Mouse (Mus musculus): ENCODE measurements at regions not wholly inside any gene's neighbourhood (a gene's known extent, or its start where the extent isn't known, plus 50 kb on each side); places are given as distances from the start of the nearest gene placed in this dataset.

DNA sequence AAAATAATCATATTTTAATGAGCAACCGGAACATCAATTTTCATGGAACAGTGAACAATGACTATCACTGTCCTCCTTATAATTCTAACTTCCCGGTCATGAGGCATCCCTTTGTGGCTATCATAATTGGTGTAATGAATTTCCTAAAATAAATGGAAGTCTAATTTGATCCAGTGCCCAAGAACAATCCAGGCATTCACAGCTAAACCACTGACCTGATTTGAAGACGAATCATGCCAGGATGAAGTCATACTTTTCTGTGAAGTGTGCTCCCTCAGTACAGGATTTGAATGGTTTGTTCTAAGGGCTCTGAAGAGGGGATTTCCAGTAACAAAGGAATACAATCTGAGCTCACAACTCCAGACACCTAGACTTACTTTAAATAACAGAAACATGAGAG, 614.5 kb upstream of the Adamts5 start:
- DNase-seq = no peak

DNA sequence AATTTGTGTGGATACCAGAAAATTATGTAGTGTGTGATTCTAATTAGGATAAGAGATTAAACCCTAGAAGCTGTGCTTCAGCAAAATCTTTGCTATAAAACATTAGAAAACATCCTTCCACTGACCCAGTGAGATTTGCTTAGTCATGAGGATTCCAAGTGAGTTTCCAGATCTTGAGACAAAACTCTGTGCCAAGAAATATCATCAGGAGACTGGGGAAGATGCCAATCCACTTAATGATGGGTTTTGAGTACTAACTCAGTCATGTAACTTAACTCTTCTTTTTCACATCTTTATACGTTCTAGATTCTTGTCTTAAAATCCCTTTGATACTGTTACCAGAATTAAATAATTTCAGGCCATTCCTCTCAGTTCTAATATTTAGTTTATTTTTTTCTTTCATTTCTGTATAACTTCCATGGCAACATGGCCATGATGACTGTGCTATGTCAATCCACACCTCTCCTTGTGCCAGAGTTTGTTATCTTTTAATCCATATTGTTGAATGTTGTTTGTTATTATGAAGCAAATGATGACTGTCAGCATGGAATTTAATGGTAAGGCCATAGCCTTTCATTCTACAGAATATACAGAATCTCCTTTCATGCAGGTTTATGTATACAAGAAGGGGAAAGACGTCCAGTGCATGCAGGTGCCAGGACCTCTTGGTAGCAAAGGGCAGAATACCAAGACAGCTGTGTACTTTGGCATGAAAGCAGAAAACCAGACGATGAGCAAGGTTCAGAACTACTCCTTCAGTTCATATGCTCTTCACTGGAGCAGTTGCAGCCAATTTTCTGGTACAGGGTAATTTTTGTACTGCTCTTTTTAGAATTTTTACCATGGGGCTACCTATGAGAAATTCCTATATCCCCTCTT, 599.7 kb upstream of the Adamts5 start:
- DNase-seq = peak; percentile 27 to 30

DNA sequence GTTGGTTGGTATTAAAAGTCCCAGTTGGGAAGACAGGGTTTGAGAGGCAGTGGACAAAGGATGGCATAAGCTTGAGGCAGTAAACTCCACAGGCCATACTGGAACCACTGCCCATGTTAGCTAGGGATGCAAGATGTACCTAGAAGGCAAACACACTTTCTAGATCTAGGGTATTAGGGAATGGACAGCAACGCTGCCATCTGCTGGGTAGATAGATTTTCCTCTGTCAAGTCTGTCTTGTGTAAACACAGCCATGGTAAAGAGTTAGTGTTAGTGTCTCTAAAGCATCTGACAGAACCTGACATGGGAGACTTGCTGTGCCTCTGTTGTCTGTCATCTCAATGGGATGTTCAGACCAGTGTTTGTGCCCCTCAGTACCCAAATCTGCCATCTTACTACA, 573.5 kb upstream of the Adamts5 start:
- DNase-seq = peak in 1 of 2 experiments; percentile 31

DNA sequence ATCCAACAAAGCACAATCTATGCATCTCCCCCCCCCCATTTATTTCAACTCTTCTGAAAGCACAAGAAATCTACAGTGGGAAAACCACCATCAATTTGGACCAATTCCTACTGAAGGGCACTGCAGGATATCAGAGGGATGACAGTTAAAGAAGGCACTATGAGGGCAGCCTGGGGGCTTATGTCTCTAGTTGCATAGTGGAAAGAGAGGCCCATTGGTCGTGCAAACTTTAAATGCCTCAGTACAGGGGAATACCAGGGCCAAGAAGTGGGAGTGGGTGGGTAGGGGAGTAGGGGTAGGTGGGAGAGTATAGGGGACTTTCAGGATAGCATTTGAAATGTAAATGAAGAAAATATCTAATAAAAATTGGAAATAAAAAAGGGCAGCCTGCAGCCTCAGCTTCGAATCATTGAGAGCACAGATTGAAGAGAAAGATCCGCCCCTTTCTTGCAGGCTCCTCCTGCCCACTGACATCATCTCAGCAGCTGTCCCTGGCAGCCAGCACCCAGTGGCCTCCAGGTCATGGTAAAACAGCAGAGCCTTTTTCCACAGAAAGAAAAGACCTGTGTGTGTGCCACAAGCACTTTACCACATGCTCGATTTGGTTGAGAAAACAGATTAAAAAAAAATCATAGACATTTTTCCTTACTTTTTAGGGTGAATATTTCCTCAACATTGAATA, 571.6 kb upstream of the Adamts5 start:
- no peak for DNase-seq

DNA sequence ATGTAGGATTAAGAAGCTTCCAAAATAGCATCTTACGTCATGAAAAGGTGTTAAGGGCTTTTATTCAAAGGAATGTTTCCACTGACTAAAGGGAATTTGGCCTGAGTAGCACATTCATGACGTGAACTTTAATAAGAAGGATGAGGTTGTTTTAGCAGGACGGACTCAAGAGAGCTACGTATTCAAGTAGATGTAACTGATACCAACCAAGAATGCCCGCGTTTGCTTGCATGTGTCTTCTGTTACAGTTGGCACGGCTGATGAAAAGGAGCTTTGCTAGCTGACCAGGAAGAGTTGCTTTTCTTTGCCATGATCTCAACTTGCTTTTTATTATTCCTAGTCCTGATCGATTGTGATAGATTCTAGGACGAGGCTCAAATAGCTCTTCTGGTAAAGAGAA, 559.4 kb upstream of the Adamts5 start:
- no peak for DNase-seq

DNA sequence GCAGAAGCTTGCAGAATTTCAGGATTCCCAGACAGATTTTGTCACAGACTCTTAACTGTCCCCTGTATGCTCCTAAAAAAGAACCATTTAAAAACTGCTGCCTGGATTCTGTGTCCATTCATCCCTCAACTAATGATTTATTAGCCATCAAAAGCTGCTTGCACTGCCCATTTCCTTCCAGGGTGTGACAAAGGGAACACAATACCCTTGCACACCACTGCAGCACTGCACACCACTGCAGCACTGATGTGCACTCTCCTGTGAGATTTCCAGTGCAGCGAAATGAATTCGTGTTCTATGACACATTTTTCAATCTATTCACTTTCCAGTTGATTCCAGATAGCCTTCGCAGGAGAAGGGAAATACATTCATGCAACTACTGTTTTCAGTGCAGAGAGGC, 555.0 kb upstream of the Adamts5 start:
- DNase-seq = no peak

DNA sequence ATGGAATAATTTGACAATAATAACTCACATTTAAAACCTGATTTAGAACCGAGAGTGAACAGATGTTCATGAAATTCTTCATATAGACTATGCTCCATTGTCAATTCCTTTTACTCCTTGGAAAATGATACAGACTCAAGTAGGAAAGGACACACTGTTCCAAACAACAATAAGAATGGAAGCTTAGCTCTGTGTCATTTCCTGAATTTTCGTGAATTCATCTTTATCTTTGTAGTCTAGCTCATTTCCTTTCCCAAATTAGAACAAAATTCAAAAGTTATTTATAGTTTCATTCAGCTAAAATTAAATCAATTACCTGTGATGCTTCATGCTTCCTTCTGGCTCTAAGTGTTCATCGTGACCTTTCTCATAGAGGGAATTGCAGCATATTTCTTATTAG, 553.2 kb upstream of the Adamts5 start:
- DNase-seq = no peak

DNA sequence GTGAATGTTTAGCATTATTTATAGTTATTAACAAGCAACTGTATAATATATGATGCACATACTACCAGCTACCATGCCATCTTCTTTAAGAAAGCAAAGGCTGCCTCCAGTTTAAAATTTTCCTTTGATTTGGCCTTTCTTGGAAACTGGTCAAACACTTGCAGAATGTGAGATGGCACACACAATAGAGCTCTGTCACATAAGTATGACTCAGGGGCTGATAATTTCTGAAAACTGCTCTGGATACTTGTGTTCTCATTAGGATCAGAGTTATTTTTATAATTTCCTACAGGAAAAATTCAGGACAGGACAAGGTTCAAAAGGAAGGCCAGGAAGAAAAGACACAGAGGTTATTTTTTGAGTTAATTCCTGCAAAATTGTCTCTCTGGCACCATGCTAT, 552.4 kb upstream of the Adamts5 start:
- peak in 1 of 2 experiments; percentile 18 for DNase-seq

DNA sequence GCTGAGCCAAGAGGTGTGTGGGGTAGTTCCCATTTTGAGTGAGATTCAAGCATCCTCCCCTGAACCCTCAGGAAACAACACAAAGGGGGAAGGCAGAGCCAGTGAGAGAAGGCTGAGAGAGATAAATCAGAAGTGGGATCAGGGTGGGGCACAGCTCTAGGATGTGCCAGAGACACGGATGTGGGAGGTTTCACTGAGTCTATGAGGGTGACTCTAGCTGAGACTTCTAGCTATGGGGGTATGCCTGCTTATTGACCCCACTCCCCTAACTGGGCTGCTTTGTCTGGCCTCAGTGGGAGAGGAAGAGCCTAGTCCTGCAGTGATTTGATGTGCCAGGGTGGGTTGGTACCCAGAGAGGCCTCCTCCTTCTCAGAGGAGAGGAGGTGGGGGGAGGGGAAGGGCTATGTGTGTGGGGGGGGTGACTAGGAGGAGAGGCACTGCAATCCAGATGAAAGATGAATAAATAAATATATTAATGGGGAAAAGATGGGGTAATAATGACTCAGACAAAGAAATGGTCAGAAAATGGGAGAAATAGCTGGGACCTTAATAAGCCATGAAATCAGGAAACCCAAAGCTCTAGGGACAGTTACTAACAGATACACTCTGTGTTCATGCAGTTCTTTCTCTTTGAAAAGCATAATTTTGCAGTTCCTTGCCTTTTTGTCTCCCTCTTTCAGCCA, 547.0 kb upstream of the Adamts5 start:
- no peak for DNase-seq

DNA sequence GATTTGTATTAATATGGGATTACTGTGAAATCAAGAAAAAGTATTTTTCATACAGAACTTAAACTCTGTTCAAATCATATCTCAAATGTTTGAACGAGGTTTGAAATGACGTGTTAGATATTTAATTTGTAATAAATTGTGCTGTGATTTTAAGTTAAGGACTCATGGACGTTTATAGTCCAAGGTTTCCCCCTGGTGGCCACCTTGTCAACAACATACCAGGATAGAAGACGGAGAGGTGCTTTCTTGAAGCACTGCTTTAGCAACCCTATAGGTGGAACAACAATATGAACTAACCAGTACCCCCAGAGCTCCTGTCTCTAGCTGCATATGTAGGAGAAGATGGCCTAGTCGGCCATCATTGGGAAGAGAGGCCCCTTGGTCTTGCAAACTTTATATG, 517.8 kb upstream of the Adamts5 start:
- peak; percentile 42 to 83 for DNase-seq

DNA sequence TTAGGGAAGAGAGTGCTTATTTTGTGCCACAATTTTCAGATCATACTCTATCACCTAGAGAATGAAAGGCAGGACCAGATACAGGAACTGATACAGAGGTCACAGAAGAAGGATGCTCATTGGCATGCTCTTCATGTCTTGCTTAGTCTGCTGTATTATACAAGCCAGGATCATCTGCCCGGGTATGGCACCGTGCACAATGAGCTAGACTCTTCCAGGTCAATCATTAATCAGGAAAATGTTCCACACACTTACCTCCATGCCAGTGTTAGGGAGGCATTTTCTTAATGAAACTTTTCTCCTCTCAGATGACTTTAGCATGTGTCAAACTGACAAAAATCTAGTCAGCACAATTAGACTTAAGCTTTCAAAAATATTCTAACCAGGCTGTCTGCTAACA, 502.7 kb upstream of the Adamts5 start:
- peak; percentile 30 to 41 for DNase-seq

DNA sequence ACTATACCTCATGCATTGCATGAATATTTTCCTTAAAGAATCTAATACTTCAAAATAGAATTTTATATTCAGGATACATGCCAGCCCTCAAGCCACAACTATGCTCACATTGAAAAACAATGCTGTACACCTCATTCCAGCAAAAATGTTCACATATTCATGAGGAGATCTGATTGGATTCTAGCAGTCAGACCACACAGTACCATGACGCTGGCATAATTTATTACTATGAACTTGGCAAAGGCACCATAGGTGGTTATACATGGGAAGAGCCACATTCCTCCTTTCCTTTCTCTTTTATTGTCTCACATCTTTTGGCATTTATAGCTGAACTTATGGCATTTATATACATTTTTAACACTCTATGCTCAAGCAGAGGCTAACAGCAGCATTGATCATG, 499.8 kb upstream of the Adamts5 start:
- no peak for DNase-seq

DNA sequence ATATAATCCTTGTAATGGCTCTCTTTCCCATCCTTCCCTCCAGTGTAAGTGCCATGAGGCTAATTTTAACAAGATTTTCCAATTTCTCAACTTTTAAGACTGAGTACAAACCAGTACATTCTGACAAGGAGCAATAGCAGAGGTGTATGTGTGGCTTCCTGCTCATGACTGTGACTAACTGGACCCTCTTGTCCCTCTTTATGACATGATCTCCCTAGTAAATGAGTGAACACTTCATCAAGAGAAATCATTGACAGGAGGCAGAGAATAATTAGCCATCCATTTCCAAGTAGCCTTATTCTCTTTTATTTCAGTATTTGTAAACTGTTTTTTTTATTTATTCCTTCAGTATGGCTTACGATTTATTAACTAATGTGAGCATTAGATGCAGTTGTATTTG, 497.7 kb upstream of the Adamts5 start:
- DNase-seq = peak; percentile 24 to 29

DNA sequence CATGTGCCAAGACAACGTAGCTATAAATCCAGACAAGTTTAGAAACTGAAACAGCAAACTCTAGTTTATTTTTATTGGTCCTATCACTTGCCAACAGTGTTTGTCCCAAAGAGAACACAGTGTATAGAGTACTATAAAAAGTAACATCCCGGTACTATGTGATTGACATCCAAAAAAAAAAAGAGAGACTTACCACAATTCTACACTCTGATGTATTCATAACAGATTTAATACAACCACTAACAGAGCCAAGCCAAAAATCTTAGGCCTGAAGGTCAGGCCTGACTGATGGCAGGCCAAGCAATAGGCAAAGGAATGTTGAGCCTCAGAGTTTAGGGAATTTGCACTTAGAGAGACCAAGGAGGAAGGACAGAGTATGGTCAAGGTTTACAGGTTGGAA, 495.9 kb upstream of the Adamts5 start:
- DNase-seq = no peak

DNA sequence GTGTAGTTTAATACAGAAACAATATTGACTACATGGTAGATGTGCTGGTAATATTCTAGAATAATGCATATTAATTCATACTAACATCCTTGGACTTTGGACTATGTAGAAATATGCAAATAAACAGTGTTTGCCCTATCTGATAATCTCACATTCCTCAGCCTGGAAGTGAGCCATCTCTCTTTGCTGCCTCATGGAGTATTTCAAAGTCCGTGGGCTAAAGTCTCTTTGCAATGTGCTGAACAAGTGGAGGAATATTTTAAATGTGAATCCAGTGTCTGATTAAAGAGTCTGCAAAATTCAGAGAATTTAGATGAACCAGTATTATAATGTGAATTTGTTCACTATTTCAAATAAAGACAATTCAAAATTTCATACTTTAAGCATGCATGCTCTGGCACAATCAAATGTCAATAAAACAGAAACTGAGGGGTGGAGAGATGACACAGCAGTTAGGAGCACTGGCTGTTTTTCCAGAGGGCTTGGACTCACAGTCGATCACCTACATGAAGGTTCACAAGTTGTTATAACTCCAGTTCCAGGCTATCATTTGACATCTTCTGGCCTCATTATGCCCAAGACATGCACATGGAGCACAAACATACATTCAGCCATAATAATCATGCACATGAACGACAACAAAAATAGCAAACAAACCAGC, 487.6 kb upstream of the Adamts5 start:
- DNase-seq = peak; percentile 67 to 72

DNA sequence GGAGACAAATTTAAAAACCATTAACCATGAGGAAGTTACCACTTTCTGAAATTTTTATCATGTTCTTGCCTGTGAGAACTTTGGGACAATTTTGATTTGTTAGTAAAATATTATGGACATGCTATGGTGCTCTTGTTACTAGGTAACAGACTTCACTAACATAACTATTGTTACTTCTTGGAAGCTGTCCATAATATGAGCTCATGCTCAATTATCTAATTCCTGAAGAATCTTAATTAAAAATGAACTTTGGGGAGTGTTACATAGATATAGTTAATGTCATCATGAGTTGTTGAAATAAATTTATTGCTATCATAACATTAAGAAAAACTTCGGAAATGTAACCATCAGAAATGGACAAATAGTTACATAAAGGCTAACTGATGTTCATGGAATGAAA, 486.5 kb upstream of the Adamts5 start:
- DNase-seq = no peak

DNA sequence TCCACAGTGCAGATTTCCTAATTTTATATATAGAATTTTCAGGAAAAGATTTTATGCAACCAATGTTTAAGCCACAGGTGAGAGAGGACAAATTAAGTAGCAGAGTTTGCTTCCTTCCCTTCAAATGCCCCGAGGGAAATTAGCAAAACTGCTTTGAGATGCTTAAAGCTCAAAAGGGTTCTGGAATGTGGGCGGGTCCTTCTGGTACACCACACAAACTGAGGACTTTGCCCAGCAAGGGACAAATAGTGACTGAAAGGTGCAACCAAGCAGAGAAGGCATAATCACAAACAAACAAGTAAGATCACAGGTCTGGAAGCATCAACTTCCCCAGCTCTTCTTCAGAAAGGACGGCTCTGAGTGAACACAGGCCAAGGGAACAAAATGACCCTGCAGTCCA, 476.4 kb upstream of the Adamts5 start:
- DNase-seq = peak; percentile 29 to 44

DNA sequence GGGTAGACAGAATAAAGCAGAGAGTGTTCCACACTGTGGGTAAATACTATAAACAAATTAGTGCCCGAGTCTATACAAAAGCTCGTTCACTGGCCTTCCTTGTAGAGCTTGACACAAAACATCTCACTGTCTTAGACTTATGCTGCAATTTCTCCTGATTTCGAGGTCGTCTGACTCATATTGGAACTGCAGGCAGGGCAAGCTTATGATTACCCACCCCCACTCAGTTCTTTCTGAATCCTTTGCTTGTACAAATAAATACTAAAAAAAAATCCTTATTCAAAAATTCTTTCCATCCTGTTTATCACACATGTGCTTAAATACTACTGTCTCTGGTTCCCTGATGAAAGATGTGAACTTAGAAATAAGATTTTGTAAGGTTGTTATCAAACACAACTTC, 470.0 kb upstream of the Adamts5 start:
- no peak for DNase-seq

DNA sequence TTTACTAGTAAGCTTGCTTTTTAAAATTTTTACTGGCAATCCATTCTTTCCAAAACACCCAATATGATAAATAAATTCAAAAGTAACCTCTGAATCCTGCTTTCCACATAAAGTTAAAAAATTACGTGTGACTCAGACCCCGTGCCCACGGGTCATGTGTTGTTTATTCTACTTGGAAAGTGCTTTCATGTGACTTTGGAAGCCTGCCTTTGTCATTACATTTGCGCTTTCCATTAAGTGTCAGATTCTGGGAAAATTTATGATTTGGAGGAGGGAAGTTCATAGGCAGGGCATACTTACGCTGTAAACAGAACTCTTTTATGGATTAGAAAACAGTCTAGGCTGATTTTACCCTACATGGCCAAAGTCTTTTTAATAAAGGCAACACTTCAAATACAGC, 466.8 kb upstream of the Adamts5 start:
- DNase-seq = peak in 1 of 2 experiments; percentile 7

DNA sequence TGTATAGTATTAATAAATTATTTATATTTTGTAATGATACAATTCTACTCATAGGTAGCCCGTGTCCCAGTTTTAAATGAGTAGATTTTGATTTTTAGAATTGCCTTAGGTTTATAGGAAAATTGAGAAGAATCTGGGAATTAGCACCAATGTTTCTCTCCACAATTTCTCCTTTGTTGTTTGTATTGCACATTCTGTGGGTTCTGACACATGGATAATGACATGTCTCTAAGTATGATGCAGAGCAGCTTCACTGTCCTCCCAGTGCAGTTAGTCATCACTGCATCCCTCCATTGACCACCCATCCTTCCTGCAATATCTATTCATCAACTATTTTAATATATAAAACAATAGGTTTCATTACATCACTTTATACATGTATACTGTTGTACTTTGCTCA, 464.6 kb upstream of the Adamts5 start:
- DNase-seq = no peak

DNA sequence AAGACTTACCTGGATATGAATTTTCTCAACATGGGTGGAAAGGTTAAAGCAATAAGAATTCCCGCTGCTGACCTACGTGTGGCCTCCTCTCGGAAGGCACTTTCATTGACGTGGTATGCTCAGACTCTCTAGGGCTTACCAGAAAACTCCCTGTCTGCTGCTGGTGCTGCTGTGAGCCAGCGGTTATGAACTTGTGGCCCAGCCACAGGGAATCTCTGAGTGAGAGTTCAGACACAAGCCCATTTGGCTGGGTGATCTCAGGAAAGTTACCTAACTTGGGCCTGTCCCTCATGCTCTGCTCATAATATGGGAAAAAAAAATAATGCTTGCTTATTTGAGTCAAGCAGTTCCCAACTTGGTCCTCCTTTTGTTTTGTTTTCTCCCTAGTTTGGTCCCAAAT, 459.5 kb upstream of the Adamts5 start:
- no peak for DNase-seq

DNA sequence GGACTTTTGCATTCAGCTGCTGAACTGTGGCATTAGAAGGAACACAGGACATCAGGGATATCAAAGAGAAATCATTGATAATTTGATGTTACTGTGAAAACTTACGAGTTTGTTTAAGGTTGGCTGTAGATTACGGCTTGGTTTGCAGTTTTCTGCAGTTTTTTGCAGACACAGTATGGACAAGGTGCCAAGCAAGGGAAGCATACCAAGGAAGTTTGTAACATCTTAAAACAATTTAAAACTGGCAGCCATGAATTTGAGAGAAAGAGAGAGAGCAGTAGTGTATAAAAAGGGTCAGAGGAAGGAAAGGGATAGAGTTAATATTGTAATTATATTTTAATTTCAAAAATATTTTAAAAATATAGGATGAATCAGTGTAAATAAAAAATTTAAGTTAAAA, 453.4 kb upstream of the Adamts5 start:
- DNase-seq = no peak

DNA sequence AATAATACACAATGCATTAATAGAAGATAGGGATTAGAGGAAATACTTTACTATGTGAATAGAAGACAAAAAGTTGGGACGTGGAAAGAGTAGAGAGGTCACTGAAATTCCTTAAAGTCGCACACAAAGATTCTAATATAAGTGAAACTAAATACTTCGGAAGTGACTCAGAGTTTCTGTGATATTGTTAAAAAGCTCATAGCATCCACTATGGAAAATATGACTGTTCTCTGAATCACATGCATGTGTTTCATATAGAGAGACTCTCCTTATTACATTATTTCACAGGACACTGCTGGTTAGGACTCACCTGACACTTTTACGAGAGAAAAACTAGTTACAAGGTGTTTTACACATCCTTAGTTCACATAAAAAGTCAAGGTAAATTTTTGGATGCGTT, 446.1 kb upstream of the Adamts5 start:
- DNase-seq = no peak
